Mouse (Mus musculus) G1E (cell line): Measurements from ENCODE around the gene Dmd.

Experiments
- CTCF ChIP-seq: IDR thresholded peaks from 2 replicates; pipeline ENCODE4 v1.5.1; 2012; ENCODE audit warnings: low read depth, low read length, inconsistent platforms, mixed read lengths
- GATA1 ChIP-seq: IDR thresholded peaks from 2 replicates; pipeline ENCODE4 v1.6.1; 2012; ENCODE audit warnings: borderline replicate concordance, low read length, inconsistent platforms, mixed read lengths

- no peak for TF ChIP-seq CTCF
- no peak for TF ChIP-seq GATA1
These were observed 2098.0 kb downstream of the Dmd start for GRCm38 (mm10) chrX:85046631-85047030.
